Mouse (Mus musculus) liver, postnatal 0 days (tissue): ENCODE results near the gene Cdh23.

Source experiments
- CTCF ChIP-seq: sonication (generic); IDR thresholded peaks from 2 replicates; pipeline ENCODE4 v1.5.1; 2016; ENCODE audit warnings: antibody characterized with exemption, low read depth
- EP300 ChIP-seq: IDR thresholded peaks from 2 replicates; pipeline ENCODE4 v1.6.1; 2016; ENCODE audit warnings: antibody characterized with exemption, low read depth, mild to moderate bottlenecking

DNA sequence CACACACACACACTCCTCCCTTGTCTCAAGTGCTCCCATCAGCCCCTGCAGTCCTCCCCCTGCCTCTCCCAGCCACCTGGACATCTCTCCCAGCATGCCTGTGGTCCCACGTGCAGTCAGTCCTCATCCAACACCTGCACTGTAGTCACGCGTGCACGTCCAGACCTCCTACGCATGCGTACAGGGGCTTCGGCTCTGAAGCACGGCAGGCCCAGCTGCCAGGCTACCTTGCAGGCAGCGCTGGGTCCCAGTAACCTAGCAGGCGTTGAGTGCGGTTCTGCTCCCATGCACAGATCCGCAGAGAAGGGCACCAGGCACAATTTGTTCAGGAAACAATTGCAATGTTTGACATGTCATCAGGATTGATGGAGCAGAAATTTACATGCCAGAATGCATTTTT lies 249.1 kb downstream of the Cdh23 start:
- TF ChIP-seq CTCF (no peak), EP300 (no peak)
